23 mouse cellular contexts compared by ENCODE assay signal in the genomic region with DNA sequence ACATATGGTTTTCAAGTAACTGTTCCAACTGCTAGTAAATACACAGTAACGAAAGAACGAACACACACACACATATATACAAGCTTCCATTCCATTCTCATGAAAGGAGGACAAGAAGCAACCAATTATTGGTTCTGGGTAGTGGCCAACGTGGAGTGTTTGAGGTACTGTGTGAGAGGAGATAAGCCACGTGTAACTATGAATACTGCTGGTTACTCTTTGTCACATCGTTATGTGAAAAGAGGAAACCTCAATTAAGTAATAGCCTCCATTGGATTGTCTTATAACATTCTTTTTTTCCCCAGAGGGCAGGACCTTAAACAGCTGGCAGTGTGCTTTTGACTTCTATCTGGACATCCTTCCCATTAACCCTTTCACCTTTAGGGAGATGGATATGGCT. TPM values are rescaled to one million over a fixed set of nuclear protein-coding genes. Genes with fewer than 3 reads are reported as not detected.
A peak's percentile ranks its signal among the peaks of the same experiment; 100 is the strongest.
DNase-seq lines count a peak whose midpoint lies in the region; ATAC-seq and TF ChIP-seq lines count a peak whose summit lies in the region.
"Had no signal": no experiment of that assay in that cellular context is flagged by ENCODE, and none has a peak within 500 bp of the region (broad histone marks: within the 10 kb centered on the region; RNA-seq: fewer than 3 reads in every experiment).

No protein-coding gene starts in this region.

- TF ChIP-seq POLR2A in MEL (IDR thresholded peaks at IDR 0.05; ENCODE audit: control insufficient read depth in 1 of 2, insufficient read depth in 1 of 2, low read depth in 1 of 2, low read length in 2 of 2, poor library complexity in 1 of 2), result no peak

- peaks cover 0 to 37% of the 10 kb centered on the region in 2 experiments; a peak in 2 of 4 replicates for H3K36me3 ChIP-seq in MEL (ENCODE audit: control insufficient read depth in 1 of 2, insufficient read depth in 2 of 2, low read length in 2 of 2)
- H3K36me3 ChIP-seq: embryonic facial prominence, embryonic 10.5 days; embryonic facial prominence, embryonic 12.5 days had no signal

- TF ChIP-seq RAD21 in MEL (IDR thresholded peaks at IDR 0.05; ENCODE audit: low read depth, low read length), result no peak

- H3K27ac ChIP-seq in MEL (ENCODE audit: control insufficient read depth, low read depth, low read length), result no peak overlapping the region; the same call in 1 of the 2 replicates
- H3K27ac ChIP-seq: embryonic facial prominence, embryonic 10.5 days; embryonic facial prominence, embryonic 12.5 days; forebrain, embryonic 13.5 days had no signal

- DNase-seq in MEL (ENCODE audit: low read depth, low spot score), result peak; percentile 66
- no peak for DNase-seq in right cerebral cortex, postnatal 36 days (ENCODE audit: low spot score in 2 of 2)
- no peak for DNase-seq in frontal cortex, postnatal 10 days (ENCODE audit: low spot score in 2 of 2)
- DNase-seq in gastrocnemius, postnatal 14 days, result no peak
- DNase-seq: adrenal gland, adult 8-10 months; adrenal gland, postnatal 14 days; adrenal gland, postnatal 36 days; B cell, adult 2 months; cerebellum, adult 11-12 months; cerebellum, adult 2 months; cerebellum, adult 9-10 months; cerebellum, postnatal 10 days; cerebellum, postnatal 25 days had no signal

- peak; percentile 15; the same call in 1 of the 2 replicates for ATAC-seq in granulocyte monocyte progenitor cell, adult 5-6 weeks (replicated peaks; ENCODE audit: poor library complexity, severe bottlenecking)
- ATAC-seq: activated CD4-positive, CD25-positive, alpha-beta regulatory T cell, adult 4 months; CD4-positive, CD25-positive, alpha-beta regulatory T cell, adult 4 months; forebrain, embryonic 13.5 days; forebrain, embryonic 16.5 days; Patski had no signal

- no peaks in the 10 kb centered on the region for H3K9me3 ChIP-seq in MEL (replicated peaks; ENCODE audit: insufficient read depth, low read length)
- H3K9me3 ChIP-seq: embryonic facial prominence, embryonic 10.5 days; embryonic facial prominence, embryonic 12.5 days; forebrain, embryonic 13.5 days; G1E had no signal

- H3K4me3 ChIP-seq in MEL (ENCODE audit: control insufficient read depth in 1 of 2, insufficient read depth in 1 of 2, low read depth in 2 of 2, low read length in 2 of 2), result peak overlapping the region in 1 of 2 experiments; percentile 27; a peak in 2 of 4 replicates
- H3K4me3 ChIP-seq: embryonic facial prominence, embryonic 10.5 days; embryonic facial prominence, embryonic 12.5 days; forebrain, embryonic 13.5 days had no signal

- peak in 1 of 2 experiments; percentile 26; a peak in 1 of 4 replicates for TF ChIP-seq EP300 in MEL (IDR thresholded peaks at IDR 0.05; ENCODE audit: low read depth in 1 of 2, low read length in 2 of 2)

- no peak overlapping the region for H3K9ac ChIP-seq in MEL (ENCODE audit: control insufficient read depth, low read depth, low read length, poor library complexity, severe bottlenecking)
- H3K9ac ChIP-seq: embryonic facial prominence, embryonic 12.5 days; forebrain, embryonic 13.5 days had no signal

- intact Hi-C loops in gastrocnemius, postnatal 14 days (cut with DNase I; ENCODE audit: low total_unique reads), result no loop called here

- no peaks in the 10 kb centered on the region for H3K27me3 ChIP-seq in MEL (ENCODE audit: control insufficient read depth in 1 of 2, insufficient read depth in 2 of 2, low read length in 2 of 2)
- H3K27me3 ChIP-seq: CH12.LX; embryonic facial prominence, embryonic 12.5 days; forebrain, embryonic 13.5 days; Patski had no signal

- H3K4me1 ChIP-seq in MEL (ENCODE audit: control insufficient read depth in 1 of 2, insufficient read depth in 2 of 2, low read length in 2 of 2), result peaks cover 22% of the 10 kb centered on the region in 2 experiments; a peak in 3 of 4 replicates

- H3K79me2 ChIP-seq in MEL (ENCODE audit: control insufficient read depth, insufficient read depth, low read length, poor library complexity), result peaks cover 36% of the 10 kb centered on the region

- no peak for TF ChIP-seq CTCF in MEL (IDR thresholded peaks at IDR 0.05 in 2 of 3, conservative IDR thresholded peaks at IDR 0.05 in 1 of 3; ENCODE audit: control insufficient read depth in 1 of 3, insufficient read depth in 1 of 3, low read depth in 2 of 3, low read length in 3 of 3, poor library complexity in 1 of 3, severe bottlenecking in 1 of 3)

TF ChIP-seq in MEL, 35 proteins besides CTCF, POLR2A, EP300 and RAD21:
- TF ChIP-seq KAT2A (conservative IDR thresholded peaks at IDR 0.05; ENCODE audit: low read depth, low read length), result no peak
- TF ChIP-seq MAZ (IDR thresholded peaks at IDR 0.05; ENCODE audit: low read depth, low read length), result no peak
- peak; percentile 80 for TF ChIP-seq MYC (IDR thresholded peaks at IDR 0.05; ENCODE audit: low read depth, low read length)
- TF ChIP-seq MAX (IDR thresholded peaks at IDR 0.05; ENCODE audit: low read length), result peak; percentile 84
- TF ChIP-seq BHLHE40 (IDR thresholded peaks at IDR 0.05; ENCODE audit: borderline replicate concordance, low read depth, low read length), result 0 out of 2 replicates have a peak, but pooled peaks have one; percentile 6
- TF ChIP-seq NELFE (IDR thresholded peaks at IDR 0.05; ENCODE audit: low read depth, low read length), result no peak; the same call in 1 of the 2 replicates
- peak; percentile 85 for TF ChIP-seq MXI1 (IDR thresholded peaks at IDR 0.05; ENCODE audit: low read depth, low read length)
- TF ChIP-seq TAL1 (IDR thresholded peaks at IDR 0.05; ENCODE audit: low read length), result peak; percentile 25; the same call in 1 of the 2 replicates
- TF ChIP-seq GATA1 (IDR thresholded peaks at IDR 0.05; ENCODE audit: low read depth, low read length), result peak; percentile 55
- 0 out of 2 replicates have a peak, but pooled peaks have one; percentile 25 for TF ChIP-seq ETS1 (IDR thresholded peaks at IDR 0.05; ENCODE audit: low read depth, low read length)
- TF ChIP-seq POLR2AphosphoS2 (IDR thresholded peaks at IDR 0.05; ENCODE audit: low read length), result no peak
- TF ChIP-seq SIN3A (IDR thresholded peaks at IDR 0.05; ENCODE audit: low read length), result peak; percentile 51
TF ChIP-seq in MEL: peak in this region for 8.

RNA-seq across cellular contexts. Expression of gene Scfd2, which starts 4.5 kb away (rescaled TPM):
- 18.8 and 19.3 TPM in 2 replicates for total RNA-seq in MEL (2012; rRNA removed)
- polyA plus RNA-seq in MEL (2012; ENCODE audit: insufficient read depth in 1 of 2, insufficient read length in 2 of 2, low read depth in 1 of 2, low replicate concordance in 2 of 2, missing spikeins in 1 of 2), result 10 to 100 TPM in 1 of 2 experiments, not detected in 1; 20.3 TPM
- 25.5 and 48.6 TPM in 2 replicates for total RNA-seq in granulocyte monocyte progenitor cell, adult 5-6 weeks (2014; fragmentation: Nextera tagmentation)
- 24.7 and 29.9 TPM in 2 replicates for total RNA-seq in granulocyte monocyte progenitor cell, adult 5-6 weeks (2017)
- 10 to 100 TPM; 10.2 to 11.3 TPM for total RNA-seq in gastrocnemius, postnatal 14 days (2021)

RNA-seq across cellular contexts. Expression of gene Fip1l1, which starts 8.2 kb away (rescaled TPM):
- 68.3 and 70.6 TPM in 2 replicates for total RNA-seq in MEL (2012; rRNA removed)
- 100 to 1,000 TPM in 1 of 2 experiments, 10 to 100 TPM in 1; 40.4 to 113 TPM for polyA plus RNA-seq in MEL (2012; ENCODE audit: insufficient read depth in 1 of 2, insufficient read length in 2 of 2, low read depth in 1 of 2, low replicate concordance in 2 of 2, missing spikeins in 1 of 2)
- total RNA-seq in granulocyte monocyte progenitor cell, adult 5-6 weeks (2014; fragmentation: Nextera tagmentation), result 73.4 and 81.1 TPM in 2 replicates
- 114 and 130 TPM in 2 replicates for total RNA-seq in granulocyte monocyte progenitor cell, adult 5-6 weeks (2017)
- 10 to 100 TPM; 22.6 to 24.4 TPM for total RNA-seq in gastrocnemius, postnatal 14 days (2021)
